Mouse (Mus musculus): Measurements from ENCODE around the gene Atp8a2.

GRCm38 (mm10) chr14:59759196-59759839 lies 437.7 kb downstream of the Atp8a2 start:
- no peak for TF ChIP-seq POLR2A (IDR thresholded peaks at IDR 0.05; ENCODE audit: borderline replicate concordance, extremely low read depth, insufficient read depth, insufficient read length, poor library complexity, severe bottlenecking)
- TF ChIP-seq CTCF (IDR thresholded peaks at IDR 0.05; ENCODE audit: borderline replicate concordance, extremely low read depth, insufficient read depth, insufficient read length), result no peak
